Mouse (Mus musculus) right cerebral cortex, postnatal 25 days (tissue): Measurements from ENCODE around the gene Edc3.
"Not testable (repeated sequence)": the region's sequence is repeated elsewhere in the genome, so short reads cannot be mapped to it uniquely, and the experiment has no call there.

Experiments
- DNase-seq: peaks from one replicate; pipeline ENCODE4 v3.0.0; 2022

Gene Edc3

GRCm38 (mm10) chr9:57706496-57706895 lies 1.8 kb upstream of the Edc3 start:
- DNase-seq, result no peak

GRCm38 (mm10) chr9:57708720-57709274 lies 457 bp downstream of the Edc3 start:
- peak; percentile 61 for DNase-seq

- DNase-seq, result not testable (repeated sequence)
Measured at GRCm38 (mm10) chr9:57710214-57710613, 1.9 kb downstream of the Edc3 start.

GRCm38 (mm10) chr9:57712194-57712593 lies 3.9 kb downstream of the Edc3 start:
- DNase-seq, result no peak

GRCm38 (mm10) chr9:57718408-57718807 lies 10.1 kb downstream of the Edc3 start:
- no peak for DNase-seq

GRCm38 (mm10) chr9:57720736-57721135 lies 12.4 kb downstream of the Edc3 start:
- DNase-seq, result no peak

- no peak for DNase-seq
Measured at GRCm38 (mm10) chr9:57722371-57722770, 14.0 kb downstream of the Edc3 start.

- DNase-seq, result peak; percentile 17
Measured at GRCm38 (mm10) chr9:57723315-57723715, 15.0 kb downstream of the Edc3 start.

GRCm38 (mm10) chr9:57723796-57724195 lies 15.5 kb downstream of the Edc3 start:
- DNase-seq, result no peak

- no peak for DNase-seq
Measured at GRCm38 (mm10) chr9:57724701-57725100, 16.4 kb downstream of the Edc3 start.

- DNase-seq, result no peak
Measured at GRCm38 (mm10) chr9:57728312-57728711, 20.0 kb downstream of the Edc3 start.

- DNase-seq, result no peak
Measured at GRCm38 (mm10) chr9:57733606-57734005, 25.3 kb downstream of the Edc3 start.

GRCm38 (mm10) chr9:57739863-57740262 lies 31.5 kb downstream of the Edc3 start:
- no peak for DNase-seq

GRCm38 (mm10) chr9:57744462-57745091 lies 36.2 kb downstream of the Edc3 start:
- no peak for DNase-seq

- no peak for DNase-seq
Measured at GRCm38 (mm10) chr9:57747067-57747466, 38.7 kb downstream of the Edc3 start.

- no peak for DNase-seq
Measured at GRCm38 (mm10) chr9:57748137-57748536, 39.8 kb downstream of the Edc3 start.

- DNase-seq, result no peak
Measured at GRCm38 (mm10) chr9:57748831-57749230, 40.5 kb downstream of the Edc3 start.

- no peak for DNase-seq
Measured at GRCm38 (mm10) chr9:57750901-57751300, 42.6 kb downstream of the Edc3 start.

- DNase-seq, result no peak
Measured at GRCm38 (mm10) chr9:57757578-57757977, 49.2 kb downstream of the Edc3 start.

GRCm38 (mm10) chr9:57758528-57758927 lies 50.2 kb downstream of the Edc3 start:
- no peak for DNase-seq

- DNase-seq, result peak; percentile 56
Measured at GRCm38 (mm10) chr9:57759289-57759688, 50.9 kb downstream of the Edc3 start.

GRCm38 (mm10) chr9:57760416-57761146 lies 52.2 kb downstream of the Edc3 start:
- DNase-seq, result no peak

GRCm38 (mm10) chr9:57761563-57762551 lies 53.5 kb downstream of the Edc3 start:
- DNase-seq, result no peak
